Mouse (Mus musculus) CH12.LX (cell line): ENCODE measurements around the gene Pdlim5.

Experiments
- CTCF ChIP-seq, 2 experiments: IDR thresholded peaks in 1 of 2; conservative IDR thresholded peaks in 1 of 2; 2 replicates each; pipeline ENCODE4 v1.5.1; 2011 to 2012; ENCODE audit warnings: low read depth in 2 of 2, low read length in 2 of 2, improper control_type of control experiment in 1 of 2, inconsistent platforms in 1 of 2, mild to moderate bottlenecking in 1 of 2, moderate library complexity in 1 of 2
- E2F4 ChIP-seq: IDR thresholded peaks from 2 replicates; pipeline ENCODE4 v1.6.1; 2011; ENCODE audit warnings: low read depth, low read length, improper control_type of control experiment; ENCODE audit not compliant: insufficient replicate concordance
- ELF1 ChIP-seq: IDR thresholded peaks from 2 replicates; pipeline ENCODE4 v1.6.1; 2014; ENCODE audit warnings: low read depth, mild to moderate bottlenecking, inconsistent platforms, low read length, improper control_type of control experiment
- IRF4 ChIP-seq: IDR thresholded peaks from 2 replicates; pipeline ENCODE4 v1.6.1; 2014; ENCODE audit warnings: low read depth, mild to moderate bottlenecking, inconsistent platforms, low read length, improper control_type of control experiment
- MEF2A ChIP-seq: IDR thresholded peaks from 2 replicates; pipeline ENCODE4 v1.6.1; 2014; ENCODE audit warnings: low read depth, mild to moderate bottlenecking, inconsistent platforms, low read length, improper control_type of control experiment, borderline replicate concordance
- NRF1 ChIP-seq: IDR thresholded peaks from 2 replicates; pipeline ENCODE4 v1.6.1; 2014; ENCODE audit warnings: low read depth, mild to moderate bottlenecking, inconsistent platforms, low read length, improper control_type of control experiment, moderate library complexity
- POLR2A ChIP-seq: IDR thresholded peaks from 2 replicates; pipeline ENCODE4 v1.6.1; 2011; ENCODE audit warnings: low read depth, mild to moderate bottlenecking, improper control_type of control experiment, low read length
- SMC3 ChIP-seq: IDR thresholded peaks from 2 replicates; pipeline ENCODE4 v1.6.1; 2011; ENCODE audit warnings: low read depth, low read length, improper control_type of control experiment
- ZKSCAN1 ChIP-seq: IDR thresholded peaks from 2 replicates; pipeline ENCODE4 v1.6.1; 2012; ENCODE audit warnings: low read depth, inconsistent platforms, low read length, improper control_type of control experiment, borderline replicate concordance

DNA sequence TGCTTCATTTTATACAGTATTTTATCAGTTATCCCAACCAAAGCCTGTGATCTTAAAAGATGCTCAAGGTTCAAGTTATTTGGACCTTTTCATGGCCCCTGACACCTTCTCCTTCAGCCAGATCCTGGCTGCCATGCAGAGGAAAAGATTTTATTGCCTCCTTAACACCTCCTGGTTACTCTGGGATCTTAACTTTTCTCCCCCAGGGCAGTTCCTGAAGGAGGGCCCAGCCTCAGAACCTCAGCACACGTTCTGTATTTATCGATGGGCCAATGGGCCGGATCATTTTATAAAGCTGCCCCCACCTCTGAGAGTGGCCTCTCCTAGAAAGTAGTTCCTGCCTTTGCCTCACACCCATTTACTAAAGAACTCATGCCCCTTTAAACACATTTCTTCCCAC, 189.2 kb downstream of the Pdlim5 start:
- TF ChIP-seq CTCF (conservative IDR thresholded peaks at IDR 0.05 in 1 of 2, IDR thresholded peaks at IDR 0.05 in 1 of 2; ENCODE audit: low read depth in 2 of 2, low read length in 2 of 2) (no peak), SMC3 (no peak), ELF1 (no peak), NRF1 (no peak), POLR2A (no peak), E2F4 (no peak), IRF4 (no peak), MEF2A (no peak), ZKSCAN1 (no peak)
